Mouse (Mus musculus): ENCODE data around the gene Kars. TPM values are rescaled to one million over a fixed set of nuclear protein-coding genes. Genes with fewer than 3 reads are reported as not detected.

Gene Kars
- polyA plus RNA-seq, 2 experiments = 124 to 204 TPM

- H3K27ac ChIP-seq (replicated peaks; ENCODE audit: low read depth, low read length) = no peak overlapping the region
- H3K9ac ChIP-seq (ENCODE audit: low read depth, low read length, severe bottlenecking) = no peak overlapping the region
- peaks cover 70% of the 10 kb centered on the region for H3K36me3 ChIP-seq (ENCODE audit: control insufficient read depth, insufficient read depth, low read length)
- DNase-seq (ENCODE audit: low spot score) = no peak
- no peak overlapping the region for H3K4me3 ChIP-seq (replicated peaks; ENCODE audit: low read length)
- TF ChIP-seq POLR2A (IDR thresholded peaks at IDR 0.05; ENCODE audit: borderline replicate concordance, extremely low read depth, insufficient read depth, insufficient read length) = no peak
- ATAC-seq (ENCODE audit: low FRiP score, low read depth) = no peak
- H3K4me1 ChIP-seq (ENCODE audit: control insufficient read depth, insufficient read depth, low read length) = no peaks in the 10 kb centered on the region
- H3K27me3 ChIP-seq (ENCODE audit: control insufficient read depth, insufficient read depth, low read length) = no peaks in the 10 kb centered on the region
- no peak overlapping the region for H3K4me2 ChIP-seq (replicated peaks; ENCODE audit: low read depth, low read length, severe bottlenecking)
- no peaks in the 10 kb centered on the region for H3K9me3 ChIP-seq (ENCODE audit: control insufficient read depth, low read length)
- WGBS = 90% methylated on average over 3 of the region's 3 CpGs
Measured at GRCm38 (mm10) chr8:111950846-111951245, 60.3 kb downstream of the Kars start.

- no peak overlapping the region for H3K4me2 ChIP-seq (replicated peaks; ENCODE audit: low read depth, low read length, severe bottlenecking)
- no peak overlapping the region for H3K9ac ChIP-seq (ENCODE audit: low read depth, low read length, severe bottlenecking)
- H3K9me3 ChIP-seq (ENCODE audit: control insufficient read depth, low read length) = no peaks in the 10 kb centered on the region
- DNase-seq (ENCODE audit: low spot score) (no peak), ATAC-seq (ENCODE audit: low FRiP score, low read depth) (no peak)
- peaks cover 69% of the 10 kb centered on the region for H3K36me3 ChIP-seq (ENCODE audit: control insufficient read depth, insufficient read depth, low read length)
- no peaks in the 10 kb centered on the region for H3K27me3 ChIP-seq (ENCODE audit: control insufficient read depth, insufficient read depth, low read length)
- TF ChIP-seq POLR2A (IDR thresholded peaks at IDR 0.05; ENCODE audit: borderline replicate concordance, extremely low read depth, insufficient read depth, insufficient read length) = no peak
- H3K4me3 ChIP-seq (replicated peaks; ENCODE audit: low read length) = no peak overlapping the region
- H3K4me1 ChIP-seq (ENCODE audit: control insufficient read depth, insufficient read depth, low read length) = no peaks in the 10 kb centered on the region
- WGBS = 91% methylated on average over 8 of the region's 8 CpGs
- H3K27ac ChIP-seq (replicated peaks; ENCODE audit: low read depth, low read length) = no peak overlapping the region
Measured at GRCm38 (mm10) chr8:111947954-111948353, 63.2 kb downstream of the Kars start.

GRCm38 (mm10) chr8:111947144-111947543 is 64.0 kb downstream of the Kars start:
- DNase-seq (ENCODE audit: low spot score) (no peak), ATAC-seq (ENCODE audit: low FRiP score, low read depth) (no peak)
- no peaks in the 10 kb centered on the region for H3K9me3 ChIP-seq (ENCODE audit: control insufficient read depth, low read length)
- H3K27ac ChIP-seq (replicated peaks; ENCODE audit: low read depth, low read length) = no peak overlapping the region
- H3K4me1 ChIP-seq (ENCODE audit: control insufficient read depth, insufficient read depth, low read length) = no peaks in the 10 kb centered on the region
- no peak for TF ChIP-seq POLR2A (IDR thresholded peaks at IDR 0.05; ENCODE audit: borderline replicate concordance, extremely low read depth, insufficient read depth, insufficient read length)
- WGBS = 84% methylated on average over 2 of the region's 2 CpGs
- no peak overlapping the region for H3K9ac ChIP-seq (ENCODE audit: low read depth, low read length, severe bottlenecking)
- H3K4me3 ChIP-seq (replicated peaks; ENCODE audit: low read length) = no peak overlapping the region
- peaks cover 68% of the 10 kb centered on the region for H3K36me3 ChIP-seq (ENCODE audit: control insufficient read depth, insufficient read depth, low read length)
- H3K4me2 ChIP-seq (replicated peaks; ENCODE audit: low read depth, low read length, severe bottlenecking) = no peak overlapping the region
- no peaks in the 10 kb centered on the region for H3K27me3 ChIP-seq (ENCODE audit: control insufficient read depth, insufficient read depth, low read length)

- Histone ChIP-seq H3K4me1 (ENCODE audit: control insufficient read depth, insufficient read depth, low read length) (peaks cover 12% of the 10 kb centered on the region), H3K9me3 (ENCODE audit: control insufficient read depth, low read length) (no peaks in the 10 kb centered on the region), H3K27ac (replicated peaks; ENCODE audit: low read depth, low read length) (no peak overlapping the region), H3K36me3 (ENCODE audit: control insufficient read depth, insufficient read depth, low read length) (peaks cover 50% of the 10 kb centered on the region), H3K4me2 (replicated peaks; ENCODE audit: low read depth, low read length, severe bottlenecking) (no peak overlapping the region), H3K4me3 (replicated peaks; ENCODE audit: low read length) (no peak overlapping the region), H3K27me3 (ENCODE audit: control insufficient read depth, insufficient read depth, low read length) (no peaks in the 10 kb centered on the region), H3K9ac (ENCODE audit: low read depth, low read length, severe bottlenecking) (no peak overlapping the region)
- DNase-seq (ENCODE audit: low spot score) = no peak
- TF ChIP-seq POLR2A (IDR thresholded peaks at IDR 0.05; ENCODE audit: borderline replicate concordance, extremely low read depth, insufficient read depth, insufficient read length) = no peak
- ATAC-seq (ENCODE audit: low FRiP score, low read depth) = no peak
- WGBS = 89% methylated on average over 2 of the region's 2 CpGs
Measured at GRCm38 (mm10) chr8:111943544-111943943, 67.6 kb downstream of the Kars start.

Other genes with a start within 250 kb of the Kars start
- 50.4 and 129 TPM in 2 replicates for gene Cfdp1, start 157.0 kb downstream of the Kars start, polyA plus RNA-seq (2012; rRNA removed)
- gene Cfdp1, start 157.0 kb downstream of the Kars start, polyA plus RNA-seq (2014; fragmentation: Nextera tagmentation; extraction: Ambion mirVana) = 210 and 219 TPM in 2 replicates
- gene Tmem170, start 134.6 kb downstream of the Kars start, polyA plus RNA-seq (2012; rRNA removed) = 5.8 and 7.0 TPM in 2 replicates
- 4.0 and 5.1 TPM in 2 replicates for gene Tmem170, start 134.6 kb downstream of the Kars start, polyA plus RNA-seq (2014; fragmentation: Nextera tagmentation; extraction: Ambion mirVana)
- 11.7 and 17.0 TPM in 2 replicates for gene Chst5, start 100.9 kb downstream of the Kars start, polyA plus RNA-seq (2012; rRNA removed)
- 12.1 and 12.2 TPM in 2 replicates for gene Chst5, start 100.9 kb downstream of the Kars start, polyA plus RNA-seq (2014; fragmentation: Nextera tagmentation; extraction: Ambion mirVana)
- gene Tmem231, start 77.4 kb downstream of the Kars start, polyA plus RNA-seq (2012; rRNA removed) = 16.3 and 19.8 TPM in 2 replicates
- gene Tmem231, start 77.4 kb downstream of the Kars start, polyA plus RNA-seq (2014; fragmentation: Nextera tagmentation; extraction: Ambion mirVana) = 15.7 and 17.9 TPM in 2 replicates
- 55.6 and 56.6 TPM in 2 replicates for gene Gabarapl2, start 70.6 kb downstream of the Kars start, polyA plus RNA-seq (2012; rRNA removed)
- gene Gabarapl2, start 70.6 kb downstream of the Kars start, polyA plus RNA-seq (2014; fragmentation: Nextera tagmentation; extraction: Ambion mirVana) = 148 and 163 TPM in 2 replicates
- gene Adat1, start 19.0 kb downstream of the Kars start, polyA plus RNA-seq (2012; rRNA removed) = 11.4 and 12.2 TPM in 2 replicates
- 6.1 and 6.8 TPM in 2 replicates for gene Adat1, start 19.0 kb downstream of the Kars start, polyA plus RNA-seq (2014; fragmentation: Nextera tagmentation; extraction: Ambion mirVana)
- 14.9 and 16.5 TPM in 2 replicates for gene Terf2ip, start 75 bp upstream of the Kars start, polyA plus RNA-seq (2012; rRNA removed)
- 17.5 and 21.5 TPM in 2 replicates for gene Terf2ip, start 75 bp upstream of the Kars start, polyA plus RNA-seq (2014; fragmentation: Nextera tagmentation; extraction: Ambion mirVana)
- 0.22 and 0.34 TPM in 2 replicates for gene Gm6793, start 3.7 kb upstream of the Kars start, polyA plus RNA-seq (2012; rRNA removed)
- 0.43 and 0.72 TPM in 2 replicates for gene Gm6793, start 3.7 kb upstream of the Kars start, polyA plus RNA-seq (2014; fragmentation: Nextera tagmentation; extraction: Ambion mirVana)

All from limb, embryonic 14.5 days (tissue).